Mouse (Mus musculus) hindlimb bud, embryonic 11.5 days (tissue): ENCODE data around the gene 4930480E11Rik.
"Not testable (repeated sequence)": the region's sequence is repeated elsewhere in the genome, so short reads cannot be mapped to it uniquely, and the experiment has no call there.

Experiments
- DNase-seq: peaks from one replicate; pipeline ENCODE4 v3.0.0-alpha.2; 2012; ENCODE audit warnings: low read depth, low spot score; ENCODE audit errors: extremely low spot score

Gene 4930480E11Rik

GRCm38 (mm10) chrX:78369343-78369742 lies at the start of gene 4930480E11Rik:
Gene 4930480E11Rik (plus strand): TSS chrX:78369643.
- no peak for DNase-seq

DNA sequence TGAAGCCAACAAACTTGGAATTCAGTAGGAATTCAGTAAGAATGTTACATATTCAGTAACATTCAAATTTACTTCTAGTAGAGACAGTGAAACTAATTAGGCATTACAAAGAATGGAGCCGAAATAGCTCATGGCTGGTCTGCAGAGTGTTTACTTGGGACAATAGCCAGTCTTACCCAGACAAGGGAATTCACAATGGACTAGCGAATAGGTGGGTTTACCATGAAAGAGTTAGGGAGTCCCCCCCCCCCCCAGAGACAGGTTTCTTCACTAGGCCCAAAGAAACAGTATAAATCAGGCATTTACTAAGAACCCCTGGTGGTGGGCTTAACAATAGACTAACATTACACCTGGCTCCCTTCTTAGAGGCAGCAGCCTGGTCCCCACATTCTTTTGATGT lies 33.9 kb downstream of the 4930480E11Rik start:
- DNase-seq = not testable (repeated sequence)
